Comparison of ENCODE assay signal across 14 mouse cellular contexts in genomic region chr9:43234496-43234895, GRCm38 (mm10). TPM values are rescaled to one million over a fixed set of nuclear protein-coding genes. Genes with fewer than 3 reads are reported as not detected.
DNase-seq lines count a peak whose midpoint lies in the region; ATAC-seq and TF ChIP-seq lines count a peak whose summit lies in the region.
"Had no signal": no experiment of that assay in that cellular context is flagged by ENCODE, and none has a peak within 500 bp of the region (broad histone marks: within the 10 kb centered on the region; RNA-seq: fewer than 3 reads in every experiment).

No protein-coding gene starts in this region.

- H3K4me2 ChIP-seq in forebrain, embryonic 15.5 days (replicated peaks), result no peak overlapping the region
- no peak overlapping the region for H3K4me2 ChIP-seq in kidney, embryonic 16.5 days (replicated peaks; ENCODE audit: low read depth, low read length)
- peak overlapping the region; percentile 81 for H3K4me2 ChIP-seq in liver, postnatal 0 days (ENCODE audit: low read depth, low read length)

- peak overlapping the region; percentile 4; the same call in 1 of the 2 replicates for H3K27ac ChIP-seq in forebrain, embryonic 10.5 days
- H3K27ac ChIP-seq in forebrain, embryonic 15.5 days (replicated peaks), result no peak overlapping the region
- H3K27ac ChIP-seq in kidney, embryonic 16.5 days (ENCODE audit: low read length), result no peak overlapping the region
- H3K27ac ChIP-seq in liver, postnatal 0 days (ENCODE audit: low read depth), result peak overlapping the region; percentile 79

- H3K9ac ChIP-seq in forebrain, embryonic 15.5 days (replicated peaks), result no peak overlapping the region
- 0 out of 2 replicates have a peak overlapping the region, but pooled peaks have one; percentile 31 for H3K9ac ChIP-seq in kidney, embryonic 16.5 days (replicated peaks; ENCODE audit: low read length)
- H3K9ac ChIP-seq in liver, postnatal 0 days (replicated peaks), result peak overlapping the region; percentile 42; the same call in 1 of the 2 replicates

- WGBS in forebrain, embryonic 10.5 days, result 89% methylated on average over 5 of the region's 5 CpGs
- WGBS in forebrain, embryonic 15.5 days, result 84% methylated on average over 5 of the region's 5 CpGs
- 65% methylated on average over 5 of the region's 5 CpGs for WGBS in kidney, embryonic 16.5 days
- 34% methylated on average over 5 of the region's 5 CpGs for WGBS in liver, postnatal 0 days (ENCODE audit: insufficient replicate concordance)

- H3K9me3 ChIP-seq in forebrain, embryonic 10.5 days, result no peaks in the 10 kb centered on the region
- H3K9me3 ChIP-seq in forebrain, embryonic 15.5 days, result no peaks in the 10 kb centered on the region
- no peaks in the 10 kb centered on the region for H3K9me3 ChIP-seq in kidney, embryonic 16.5 days (ENCODE audit: low read length)
- no peaks in the 10 kb centered on the region for H3K9me3 ChIP-seq in liver, postnatal 0 days (ENCODE audit: low read length)

- no peak for ATAC-seq in forebrain, embryonic 15.5 days (replicated peaks)
- ATAC-seq in kidney, embryonic 16.5 days (ENCODE audit: low FRiP score, low TSS enrichment), result no peak
- ATAC-seq in common myeloid progenitor, adult 5-6 weeks (replicated peaks; ENCODE audit: low read depth, poor library complexity, severe bottlenecking), result peak; percentile 74
- ATAC-seq in liver, postnatal 0 days, result peak; percentile 82
- ATAC-seq: Patski had no signal

- H3K36me3 ChIP-seq in forebrain, embryonic 10.5 days (replicated peaks), result peaks cover 69% of the 10 kb centered on the region
- no peaks in the 10 kb centered on the region for H3K36me3 ChIP-seq in forebrain, embryonic 15.5 days
- H3K36me3 ChIP-seq in kidney, embryonic 16.5 days (ENCODE audit: insufficient read depth, low read length), result peaks cover 4% of the 10 kb centered on the region; the same call in 1 of the 2 replicates
- H3K36me3 ChIP-seq in liver, postnatal 0 days (replicated peaks; ENCODE audit: insufficient read depth, low read length), result peaks cover 9% of the 10 kb centered on the region; the same call in 1 of the 2 replicates

- DNase-seq in forebrain, embryonic 10.5 days (ENCODE audit: extremely low spot score, low spot score), result no peak
- no peak for DNase-seq in kidney, adult 11 months
- DNase-seq in liver, postnatal 0 days, result no peak
- no peak for DNase-seq in urinary bladder, adult 18-20 months (ENCODE audit: low spot score in 2 of 2)
- no peak for DNase-seq in left cerebral cortex, adult 11 months (ENCODE audit: low spot score)
- DNase-seq: cerebellum, postnatal 25 days; gastrocnemius, postnatal 14 days; lung, postnatal 10 days; thymus, adult 2 months had no signal

- H3K4me1 ChIP-seq in forebrain, embryonic 10.5 days, result peaks cover 93% of the 10 kb centered on the region
- H3K4me1 ChIP-seq in forebrain, embryonic 15.5 days, result peaks cover 8% of the 10 kb centered on the region
- peaks cover 88% of the 10 kb centered on the region for H3K4me1 ChIP-seq in kidney, embryonic 16.5 days (ENCODE audit: insufficient read depth, low read length)
- H3K4me1 ChIP-seq in liver, postnatal 0 days (ENCODE audit: insufficient read depth), result peaks cover 71% of the 10 kb centered on the region

- TF ChIP-seq CTCF in liver, postnatal 0 days (IDR thresholded peaks at IDR 0.05; ENCODE audit: low read depth), result no peak

- peaks cover 23% of the 10 kb centered on the region for H3K27me3 ChIP-seq in forebrain, embryonic 10.5 days (ENCODE audit: poor library complexity, severe bottlenecking)
- H3K27me3 ChIP-seq in forebrain, embryonic 15.5 days, result peaks cover 21% of the 10 kb centered on the region
- H3K27me3 ChIP-seq in kidney, embryonic 16.5 days (ENCODE audit: insufficient read depth, low read length), result no peaks in the 10 kb centered on the region
- H3K27me3 ChIP-seq in liver, postnatal 0 days (ENCODE audit: insufficient read depth, low read length), result no peaks in the 10 kb centered on the region
- H3K27me3 ChIP-seq: Patski had no signal

- TF ChIP-seq EP300 in liver, postnatal 0 days (IDR thresholded peaks at IDR 0.05; ENCODE audit: low read depth), result peak; percentile 99

- H3K4me3 ChIP-seq in forebrain, embryonic 10.5 days, result no peak overlapping the region
- H3K4me3 ChIP-seq in forebrain, embryonic 15.5 days, result no peak overlapping the region
- no peak overlapping the region for H3K4me3 ChIP-seq in kidney, embryonic 16.5 days (ENCODE audit: low read length)
- H3K4me3 ChIP-seq in liver, postnatal 0 days (ENCODE audit: low read depth, low read length), result no peak overlapping the region

RNA-seq across cellular contexts. Expression of gene Oaf, which starts 5.2 kb away (rescaled TPM):
- polyA plus RNA-seq in forebrain, embryonic 10.5 days (2016; fragmentation: Nextera tagmentation; extraction: Ambion mirVana), result 42.1 and 46.5 TPM in 2 replicates
- 6.6 and 6.9 TPM in 2 replicates for polyA plus RNA-seq in forebrain, embryonic 15.5 days (2015; fragmentation: Nextera tagmentation; extraction: Ambion mirVana)
- polyA plus RNA-seq in kidney, embryonic 16.5 days (2015; fragmentation: Nextera tagmentation; extraction: Ambion mirVana), result 46.6 and 63.8 TPM in 2 replicates
- total RNA-seq in common myeloid progenitor, adult 5-6 weeks (2017), result 6.4 and 11.6 TPM in 2 replicates
- polyA plus RNA-seq in liver, postnatal 0 days (2015; fragmentation: Nextera tagmentation; extraction: Ambion mirVana), result 59.3 and 70.0 TPM in 2 replicates

RNA-seq across cellular contexts. Expression of gene Pou2f3, which starts 24.3 kb away (rescaled TPM):
- not detected in 2 replicates for polyA plus RNA-seq in forebrain, embryonic 10.5 days (2016; fragmentation: Nextera tagmentation; extraction: Ambion mirVana)
- polyA plus RNA-seq in forebrain, embryonic 15.5 days (2015; fragmentation: Nextera tagmentation; extraction: Ambion mirVana), result not detected in 2 replicates
- polyA plus RNA-seq in kidney, embryonic 16.5 days (2015; fragmentation: Nextera tagmentation; extraction: Ambion mirVana), result 0.15 and 0.18 TPM in 2 replicates
- total RNA-seq in common myeloid progenitor, adult 5-6 weeks (2017), result not detected in 2 replicates
- polyA plus RNA-seq in liver, postnatal 0 days (2015; fragmentation: Nextera tagmentation; extraction: Ambion mirVana), result 0.05 TPM in 1 of 2 replicates, not detected in the other
- polyA plus RNA-seq: forebrain, embryonic 11.5 days had no signal

Comparison
In these comparisons a context has a peak if more than half of its experiments do, and no peak if none do; other contexts are left out.
1. H3K27ac ChIP-seq: peak in forebrain, embryonic 10.5 days (single experiment) and liver, postnatal 0 days (single experiment); none in forebrain, embryonic 15.5 days (single experiment) and kidney, embryonic 16.5 days (single experiment).
2. ATAC-seq: peak in common myeloid progenitor, adult 5-6 weeks (single experiment) and liver, postnatal 0 days (single experiment); none in forebrain, embryonic 15.5 days (single experiment) and kidney, embryonic 16.5 days (single experiment).